Mouse (Mus musculus) embryonic facial prominence, embryonic 13.5 days (tissue): Measurements from ENCODE around the gene Capzb. TPM values are rescaled to one million over a fixed set of nuclear protein-coding genes. Genes with fewer than 3 reads are reported as not detected.

ENCODE experiments used
- ATAC-seq: fragments of 200-750 bp; cut with Nextera tagmentation; 2 replicates; pipeline ENCODE4 v1.8.0; 2017; ENCODE audit warnings: low read depth; ENCODE audit not compliant: insufficient number of reproducible peaks, insufficient read depth, low FRiP score, low TSS enrichment
- H3K27ac ChIP-seq: fragments of 300-500 bp; sonication (generic); 2 replicates; pipeline ENCODE4 v1.5.1; 2015; ENCODE audit warnings: moderate library complexity, mild to moderate bottlenecking, inconsistent platforms
- H3K27me3 ChIP-seq: fragments of 300-500 bp; sonication (generic); 2 replicates; pipeline ENCODE4 v1.6.1; 2015; ENCODE audit warnings: mild to moderate bottlenecking, inconsistent platforms
- H3K36me3 ChIP-seq: fragments of 300-500 bp; sonication (generic); 2 replicates; pipeline ENCODE4 v1.6.1; 2015; ENCODE audit warnings: mild to moderate bottlenecking, inconsistent platforms
- H3K4me1 ChIP-seq: fragments of 300-500 bp; sonication (generic); 2 replicates; pipeline ENCODE4 v1.6.1; 2015; ENCODE audit warnings: inconsistent platforms
- H3K4me2 ChIP-seq: fragments of 300-500 bp; sonication (generic); 2 replicates; pipeline ENCODE4 v1.6.1; 2015; ENCODE audit warnings: moderate library complexity, mild to moderate bottlenecking, inconsistent platforms
- H3K4me3 ChIP-seq: fragments of 300-500 bp; sonication (generic); 2 replicates; pipeline ENCODE4 v1.5.1; 2015; ENCODE audit warnings: mild to moderate bottlenecking, inconsistent platforms
- H3K9ac ChIP-seq: fragments of 300-500 bp; sonication (generic); 2 replicates; pipeline ENCODE4 v1.6.1; 2015; ENCODE audit warnings: mild to moderate bottlenecking, inconsistent platforms
- H3K9me3 ChIP-seq: fragments of 300-500 bp; sonication (generic); 2 replicates; pipeline ENCODE4 v1.6.1; 2016; ENCODE audit warnings: inconsistent platforms
- WGBS: fragments of 180-500 bp; shearing (Covaris S2); methylation state at CpG from one replicate; pipeline ENCODE4 v1.1.7; 2015; ENCODE audit warnings: mixed read lengths; 5-methylcytosine and 5-hydroxymethylcytosine counted together
- polyA plus RNA-seq: library from polyadenylated mRNA; unstranded; fragments of >200 nt; fragmentation: Nextera tagmentation; extraction: Ambion mirVana; gene quantifications from 2 replicates; pipeline ENCODE4 v1.2.1, GENCODE M21; 2015

Gene Capzb
- polyA plus RNA-seq, 1 experiment from 2014 or later, result 424 TPM

DNA sequence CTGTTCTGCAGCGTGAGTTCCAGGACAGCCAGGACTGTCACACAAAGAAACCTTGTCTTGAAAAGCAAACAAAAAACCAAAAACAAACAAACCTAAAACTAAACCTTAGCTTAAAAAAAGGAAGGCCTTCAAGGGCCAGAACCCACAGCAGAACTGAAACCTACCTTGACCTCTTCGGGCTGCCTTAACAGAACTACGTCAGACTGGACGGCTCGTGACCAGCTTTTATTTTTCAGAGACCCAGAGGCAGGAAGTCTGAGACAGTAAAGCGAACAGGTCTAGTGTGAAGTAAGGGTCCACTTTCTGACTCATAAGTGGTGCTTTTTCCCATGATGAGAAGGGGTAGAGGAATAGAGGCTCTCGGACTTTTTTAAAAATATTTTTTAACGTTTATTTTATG, 26.5 kb upstream of the Capzb start:
- no peak overlapping the region for H3K27ac ChIP-seq
- H3K4me1 ChIP-seq, result peaks cover 18% of the 10 kb centered on the region
- no peaks in the 10 kb centered on the region for H3K27me3 ChIP-seq
- 76% methylated on average over 8 of the region's 8 CpGs for WGBS
- no peak overlapping the region for H3K4me3 ChIP-seq
- ATAC-seq, result no peak
- no peaks in the 10 kb centered on the region for H3K36me3 ChIP-seq
- H3K9me3 ChIP-seq, result no peaks in the 10 kb centered on the region
- no peak overlapping the region for H3K9ac ChIP-seq
- no peak overlapping the region for H3K4me2 ChIP-seq

DNA sequence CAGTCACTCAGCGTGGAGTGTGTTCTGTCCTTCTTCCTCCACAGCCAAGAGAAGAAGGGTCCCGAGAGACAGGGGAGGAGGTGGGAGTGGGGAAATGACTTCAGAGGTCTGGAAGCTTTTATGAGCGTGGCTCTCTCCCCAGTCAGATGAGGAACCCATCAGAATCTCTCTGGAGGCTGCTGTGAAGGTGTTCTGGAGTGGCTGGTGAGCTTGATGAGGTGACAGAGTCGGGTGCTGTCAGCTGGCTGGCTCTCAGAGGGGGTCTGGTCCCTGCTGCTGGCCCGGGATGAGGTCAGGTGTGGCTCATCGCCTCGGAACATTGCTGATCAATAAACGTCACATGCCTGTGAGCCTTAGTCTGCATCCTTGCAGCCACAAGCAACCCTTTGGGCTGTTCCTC, 25.6 kb upstream of the Capzb start:
- ATAC-seq, result no peak
- no peaks in the 10 kb centered on the region for H3K27me3 ChIP-seq
- no peaks in the 10 kb centered on the region for H3K9me3 ChIP-seq
- no peak overlapping the region for H3K4me2 ChIP-seq
- WGBS, result 72% methylated on average over 8 of the region's 8 CpGs
- H3K4me3 ChIP-seq, result no peak overlapping the region
- no peak overlapping the region for H3K9ac ChIP-seq
- no peaks in the 10 kb centered on the region for H3K36me3 ChIP-seq
- H3K27ac ChIP-seq, result no peak overlapping the region
- H3K4me1 ChIP-seq, result peaks cover 18% of the 10 kb centered on the region

- Histone ChIP-seq H3K36me3 (no peaks in the 10 kb centered on the region), H3K4me2 (no peak overlapping the region), H3K9me3 (no peaks in the 10 kb centered on the region), H3K27me3 (no peaks in the 10 kb centered on the region), H3K4me3 (no peak overlapping the region), H3K9ac (no peak overlapping the region), H3K27ac (no peak overlapping the region), H3K4me1 (peaks cover 22% of the 10 kb centered on the region)
- no peak for ATAC-seq
- 57% methylated on average over 15 of the region's 15 CpGs for WGBS
Measured at GRCm38 (mm10) chr4:139168985-139169747, 23.5 kb upstream of the Capzb start.

- Histone ChIP-seq H3K4me1 (peaks cover 28% of the 10 kb centered on the region), H3K27me3 (no peaks in the 10 kb centered on the region), H3K36me3 (no peaks in the 10 kb centered on the region), H3K4me2 (no peak overlapping the region), H3K27ac (no peak overlapping the region), H3K9ac (no peak overlapping the region), H3K9me3 (no peaks in the 10 kb centered on the region), H3K4me3 (no peak overlapping the region)
- 58% methylated on average over 12 of the region's 12 CpGs for WGBS
- ATAC-seq, result no peak
Measured at GRCm38 (mm10) chr4:139169748-139170279, 22.9 kb upstream of the Capzb start.

GRCm38 (mm10) chr4:139175061-139175971, 17.4 kb upstream of the Capzb start:
- Histone ChIP-seq H3K4me3 (no peak overlapping the region), H3K27me3 (no peaks in the 10 kb centered on the region), H3K9me3 (0 out of 2 replicates have a peak, but pooled peaks cover 4% of the 10 kb centered on the region), H3K9ac (no peak overlapping the region), H3K4me2 (peak overlapping the region; percentile 12), H3K4me1 (peaks cover 36% of the 10 kb centered on the region), H3K27ac (peak overlapping the region; percentile 69), H3K36me3 (no peaks in the 10 kb centered on the region)
- WGBS, result 36% methylated on average over 20 of the region's 20 CpGs
- ATAC-seq, result no peak

- Histone ChIP-seq H3K4me1 (peaks cover 32% of the 10 kb centered on the region), H3K27ac (peak overlapping the region; percentile 69), H3K27me3 (no peaks in the 10 kb centered on the region), H3K4me2 (peak overlapping the region; percentile 12; the same call in 1 of the 2 replicates), H3K4me3 (no peak overlapping the region), H3K36me3 (no peaks in the 10 kb centered on the region), H3K9ac (no peak overlapping the region), H3K9me3 (0 out of 2 replicates have a peak, but pooled peaks cover 4% of the 10 kb centered on the region)
- WGBS, result 43% methylated on average over 6 of the region's 6 CpGs
- no peak for ATAC-seq
Measured at GRCm38 (mm10) chr4:139176023-139176422, 16.7 kb upstream of the Capzb start.

- no peaks in the 10 kb centered on the region for H3K27me3 ChIP-seq
- no peak overlapping the region for H3K4me2 ChIP-seq
- WGBS, result 93% methylated on average over 3 of the region's 3 CpGs
- H3K9ac ChIP-seq, result no peak overlapping the region
- peaks cover 32% of the 10 kb centered on the region for H3K4me1 ChIP-seq
- no peak overlapping the region for H3K27ac ChIP-seq
- no peak for ATAC-seq
- no peaks in the 10 kb centered on the region for H3K36me3 ChIP-seq
- 0 out of 2 replicates have a peak, but pooled peaks cover 4% of the 10 kb centered on the region for H3K9me3 ChIP-seq
- no peak overlapping the region for H3K4me3 ChIP-seq
Measured at GRCm38 (mm10) chr4:139177921-139178320, 14.8 kb upstream of the Capzb start.

DNA sequence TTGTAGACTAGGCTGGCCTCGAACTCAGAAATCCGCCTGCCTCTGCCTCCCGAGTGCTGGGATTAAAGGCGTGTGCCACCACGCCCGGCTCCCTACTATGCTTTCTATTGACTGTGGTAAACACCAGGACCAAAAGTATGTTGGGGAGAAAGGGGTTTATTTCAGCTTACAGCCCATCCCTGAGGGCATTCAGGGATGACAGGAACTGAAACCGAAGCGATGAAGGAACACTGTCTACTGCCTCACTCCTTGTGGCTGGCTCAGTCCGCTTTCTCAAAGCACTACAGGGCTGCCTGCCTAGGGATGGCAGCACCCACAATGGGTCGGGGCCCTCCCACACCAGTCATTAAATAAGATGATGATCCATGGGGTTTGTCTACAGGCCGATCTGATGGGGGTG, 14.3 kb upstream of the Capzb start:
- Histone ChIP-seq H3K36me3 (no peaks in the 10 kb centered on the region), H3K4me2 (no peak overlapping the region), H3K4me1 (peaks cover 32% of the 10 kb centered on the region), H3K27ac (no peak overlapping the region), H3K9ac (no peak overlapping the region), H3K27me3 (no peaks in the 10 kb centered on the region), H3K4me3 (no peak overlapping the region), H3K9me3 (0 out of 2 replicates have a peak, but pooled peaks cover 4% of the 10 kb centered on the region)
- ATAC-seq, result no peak
- WGBS, result 94% methylated on average over 11 of the region's 11 CpGs

DNA sequence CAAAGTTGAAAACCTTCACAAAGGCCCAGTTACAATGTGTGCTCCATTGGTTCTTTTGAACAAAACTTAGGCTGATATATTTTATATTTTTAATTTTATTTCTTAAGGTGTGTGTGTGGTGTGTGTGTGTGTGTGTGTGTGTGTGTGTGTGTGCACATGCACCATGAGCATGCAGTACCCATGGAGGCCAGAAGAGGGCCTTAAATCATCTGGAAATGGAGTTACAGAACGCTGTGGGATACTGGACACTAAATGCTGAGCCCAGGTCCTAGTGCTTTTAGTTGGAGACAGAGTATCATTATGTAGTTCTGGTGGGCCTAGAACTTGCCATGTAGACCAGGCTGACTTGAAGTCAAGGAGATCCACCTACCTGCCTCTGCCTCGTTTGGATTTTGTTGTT, 13.5 kb upstream of the Capzb start:
- no peak for ATAC-seq
- Histone ChIP-seq H3K4me3 (no peak overlapping the region), H3K36me3 (no peaks in the 10 kb centered on the region), H3K27me3 (no peaks in the 10 kb centered on the region), H3K4me1 (peaks cover 28% of the 10 kb centered on the region), H3K9ac (no peak overlapping the region), H3K27ac (no peak overlapping the region), H3K4me2 (no peak overlapping the region), H3K9me3 (0 out of 2 replicates have a peak, but pooled peaks cover 4% of the 10 kb centered on the region)
- 84% methylated on average over 2 of the region's 2 CpGs for WGBS

- H3K27ac ChIP-seq, result no peak overlapping the region; the same call in 1 of the 2 replicates
- no peaks in the 10 kb centered on the region for H3K27me3 ChIP-seq
- H3K9ac ChIP-seq, result no peak overlapping the region
- ATAC-seq, result no peak
- no peak overlapping the region for H3K4me3 ChIP-seq
- H3K9me3 ChIP-seq, result 0 out of 2 replicates have a peak, but pooled peaks cover 4% of the 10 kb centered on the region
- H3K36me3 ChIP-seq, result no peaks in the 10 kb centered on the region
- WGBS, result 67% methylated on average over 17 of the region's 17 CpGs
- peaks cover 21% of the 10 kb centered on the region for H3K4me1 ChIP-seq
- no peak overlapping the region for H3K4me2 ChIP-seq
Measured at GRCm38 (mm10) chr4:139179731-139180625, 12.7 kb upstream of the Capzb start.

DNA sequence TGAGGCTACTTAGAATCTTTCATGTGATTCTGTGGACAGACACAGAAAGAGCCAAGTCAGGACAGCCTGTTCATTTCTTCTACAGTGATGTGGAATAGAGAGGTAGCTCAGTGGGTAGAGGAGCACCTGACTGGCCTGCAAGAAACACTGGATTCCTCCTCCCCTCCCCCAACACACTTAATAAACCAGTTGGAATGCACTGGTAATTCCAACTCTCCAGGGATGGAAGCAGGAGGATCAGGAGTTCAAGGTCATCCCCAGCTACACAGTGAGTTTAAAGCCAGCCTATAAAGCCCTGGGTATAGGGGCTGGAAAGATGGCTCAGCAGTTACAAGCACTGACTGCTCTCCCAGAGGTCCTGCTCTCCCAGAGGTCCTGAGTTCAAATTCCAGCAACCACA, 10.2 kb upstream of the Capzb start:
- no peak for ATAC-seq
- Histone ChIP-seq H3K4me3 (no peak overlapping the region), H3K9me3 (0 out of 2 replicates have a peak, but pooled peaks cover 4% of the 10 kb centered on the region), H3K27me3 (no peaks in the 10 kb centered on the region), H3K4me2 (no peak overlapping the region), H3K27ac (no peak overlapping the region), H3K4me1 (peaks cover 7% of the 10 kb centered on the region; the same call in 1 of the 2 replicates), H3K36me3 (no peaks in the 10 kb centered on the region), H3K9ac (no peak overlapping the region)
